Mouse (Mus musculus): ENCODE data around the gene Ralgds.
A peak's percentile ranks its signal among the peaks of the same experiment; 100 is the strongest.

Ralgds gene

DNA sequence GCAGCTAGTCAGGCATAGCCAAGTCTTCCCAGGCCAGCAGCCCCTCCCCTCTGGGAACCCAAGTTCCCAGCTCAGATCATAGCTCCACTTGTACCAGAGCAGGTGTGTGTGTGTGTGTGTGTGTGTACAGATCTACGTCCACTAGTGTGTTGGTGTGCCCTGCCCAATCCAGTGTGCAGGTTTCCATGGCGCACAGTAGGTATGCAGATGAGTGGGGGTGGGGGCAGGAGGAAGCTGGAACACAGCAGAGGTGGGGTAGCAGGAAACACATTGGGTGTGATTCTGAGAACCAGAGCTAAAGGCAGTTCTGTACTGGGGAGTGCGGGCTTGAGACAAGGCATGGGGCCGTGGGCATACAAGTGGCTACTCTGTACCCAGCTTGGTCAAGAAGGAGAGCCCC is 51.5 kb downstream of the Ralgds start:
- DNase-seq (ENCODE audit: low spot score in 2 of 2): no peak

DNA sequence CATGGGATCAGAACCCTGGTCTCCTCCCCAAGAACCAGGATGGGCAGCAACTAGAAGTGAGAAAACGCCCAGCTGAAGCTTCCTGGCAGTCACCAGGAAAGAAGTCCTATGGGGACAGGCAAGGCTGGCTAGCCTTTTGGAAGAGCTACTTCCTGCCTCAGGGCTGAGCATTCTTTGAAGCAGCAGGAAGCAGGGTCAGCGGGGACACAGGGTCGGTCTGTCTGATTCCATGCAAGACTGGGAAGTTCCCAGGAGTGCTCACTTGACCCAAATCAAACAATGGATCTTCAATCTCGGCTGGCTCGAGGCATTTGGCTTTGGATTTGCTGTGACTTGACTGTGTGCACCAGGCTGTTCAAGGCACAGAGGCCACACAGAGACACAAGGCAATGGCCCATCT is 53.6 kb downstream of the Ralgds start:
- no peak for DNase-seq (ENCODE audit: low spot score in 2 of 2)

GRCm38 (mm10) chr2:28569903-28570302 is 57.0 kb downstream of the Ralgds start:
- no peak for DNase-seq (ENCODE audit: low spot score in 2 of 2)

GRCm38 (mm10) chr2:28575341-28575740 is 62.4 kb downstream of the Ralgds start:
- no peak for DNase-seq (ENCODE audit: low spot score in 2 of 2)

GRCm38 (mm10) chr2:28576815-28577214 is 63.9 kb downstream of the Ralgds start:
- DNase-seq (ENCODE audit: low spot score in 2 of 2): no peak

- peak in 1 of 2 experiments; percentile 19 for DNase-seq (ENCODE audit: low spot score in 2 of 2)
Observed at GRCm38 (mm10) chr2:28578003-28578402, 65.1 kb downstream of the Ralgds start.

GRCm38 (mm10) chr2:28582647-28583353 is 69.9 kb downstream of the Ralgds start:
- peak; percentile 79 to 88 for DNase-seq (ENCODE audit: low spot score in 2 of 2)

- no peak for DNase-seq (ENCODE audit: low spot score in 2 of 2)
Observed at GRCm38 (mm10) chr2:28583651-28584050, 70.7 kb downstream of the Ralgds start, which contains the start of gene Gtf3c5. Gene Gtf3c5, minus strand, starts transcription at chr2:28583751.

DNA sequence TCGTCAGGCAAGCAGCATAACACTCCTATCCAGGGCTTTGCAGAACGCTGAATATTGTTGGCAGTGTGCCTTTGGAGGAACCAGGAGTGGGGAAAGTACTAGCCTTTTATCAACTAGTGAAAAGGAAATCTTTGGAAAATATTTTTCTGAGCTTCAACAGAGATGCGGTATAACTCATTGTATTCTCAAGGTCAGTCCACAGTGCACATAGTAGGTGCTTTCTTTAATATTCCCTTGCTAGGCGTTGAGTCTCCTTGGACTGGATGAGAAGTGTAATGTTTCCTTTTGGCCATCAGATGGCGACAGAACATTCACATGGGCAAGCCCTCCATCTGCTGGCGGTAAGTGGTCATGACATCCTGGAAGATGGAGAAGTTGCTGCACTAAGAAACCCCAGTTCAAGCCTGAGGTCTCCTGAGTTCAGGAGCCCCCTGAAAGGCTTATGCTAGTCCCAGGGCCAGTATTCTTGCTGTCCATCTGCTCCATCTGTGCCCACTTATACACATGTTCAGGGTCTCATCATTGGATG is 72.2 kb downstream of the Ralgds start:
- peak; percentile 69 to 84 for DNase-seq (ENCODE audit: low spot score in 2 of 2)

- DNase-seq (ENCODE audit: low spot score in 2 of 2): no peak
Observed at GRCm38 (mm10) chr2:28585730-28586129, 72.8 kb downstream of the Ralgds start.

DNA sequence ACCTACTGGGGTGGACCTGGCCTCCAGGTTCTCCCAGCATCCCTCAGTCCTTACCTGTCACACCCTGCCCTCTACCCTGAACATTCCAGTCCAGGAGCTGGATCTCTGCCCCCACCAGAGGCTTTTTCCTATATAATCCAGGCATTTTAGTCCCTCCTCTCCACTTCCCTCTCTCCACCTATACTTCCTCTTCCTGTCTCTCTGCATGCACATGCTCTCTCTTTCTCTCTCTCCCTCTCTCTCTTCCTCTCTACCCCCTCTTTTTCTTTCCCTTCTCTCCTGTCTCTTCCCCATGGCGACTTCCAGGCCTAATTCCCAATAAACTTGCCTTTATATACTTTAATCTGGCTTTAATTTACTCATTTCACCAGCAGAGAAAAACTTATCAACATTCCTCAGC is 75.6 kb downstream of the Ralgds start:
- no peak for DNase-seq (ENCODE audit: low spot score in 2 of 2)

DNA sequence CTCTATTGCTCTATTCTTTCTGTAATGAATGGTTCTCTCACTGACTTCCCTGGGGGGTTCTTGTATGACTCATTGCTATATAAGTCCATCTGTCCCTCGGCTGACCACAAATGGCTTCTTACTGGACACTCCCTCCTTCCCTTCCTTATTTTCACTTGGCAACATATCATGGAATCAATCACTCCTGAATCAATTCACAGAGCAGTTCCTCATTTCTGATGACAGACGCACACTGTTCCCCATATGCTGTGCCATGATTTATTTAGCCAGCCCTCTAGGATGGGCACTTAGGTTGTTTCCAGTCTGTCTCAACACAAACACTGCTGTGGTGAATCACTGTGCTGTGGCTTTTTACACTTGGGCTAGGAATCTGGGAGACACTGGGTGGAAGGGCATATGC is 78.6 kb downstream of the Ralgds start:
- DNase-seq (ENCODE audit: low spot score in 2 of 2): no peak

DNA sequence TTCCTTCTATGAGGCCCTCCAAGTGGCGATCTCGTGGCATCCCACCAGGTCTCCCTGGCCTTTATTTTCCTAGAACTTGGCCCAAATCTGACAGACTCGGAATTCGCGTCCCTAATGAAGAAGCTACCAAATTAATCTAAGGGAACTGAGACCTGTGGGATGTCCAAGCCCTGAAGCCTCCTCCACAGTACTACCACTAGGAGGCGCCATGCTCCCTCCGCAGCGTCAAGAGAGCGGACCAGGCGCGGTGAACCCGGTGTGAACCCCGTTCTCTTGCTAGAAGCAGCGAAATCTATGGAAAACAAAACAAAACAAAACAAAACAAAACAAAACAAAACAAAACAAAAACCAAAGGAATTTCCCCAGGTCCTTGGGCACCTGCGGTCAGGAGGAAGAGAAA is 79.9 kb downstream of the Ralgds start:
- DNase-seq (ENCODE audit: low spot score in 2 of 2): peak; percentile 50 to 81

- no peak for DNase-seq (ENCODE audit: low spot score in 2 of 2)
Observed at GRCm38 (mm10) chr2:28596021-28596420, 83.1 kb downstream of the Ralgds start.

DNA sequence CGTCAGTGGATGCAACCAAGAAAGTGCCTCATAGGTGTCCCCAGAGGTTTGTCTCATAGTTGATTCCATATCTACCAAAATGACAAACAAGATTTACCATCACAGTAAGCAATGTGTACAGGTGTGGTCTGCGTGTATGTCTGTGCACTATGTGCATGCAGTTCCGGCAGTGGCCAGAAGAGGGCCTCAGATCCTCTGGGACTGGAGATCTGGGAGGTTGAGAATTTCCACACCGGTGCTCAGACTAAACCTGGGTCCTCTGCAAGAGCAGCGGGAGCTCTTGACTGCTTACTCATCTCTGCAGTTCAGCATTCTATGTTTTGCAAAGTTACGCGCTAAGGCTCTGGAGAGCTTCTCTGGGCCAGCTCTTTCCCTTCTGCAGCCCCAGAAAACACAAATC is 84.1 kb downstream of the Ralgds start:
- no peak for DNase-seq (ENCODE audit: low spot score in 2 of 2)

DNA sequence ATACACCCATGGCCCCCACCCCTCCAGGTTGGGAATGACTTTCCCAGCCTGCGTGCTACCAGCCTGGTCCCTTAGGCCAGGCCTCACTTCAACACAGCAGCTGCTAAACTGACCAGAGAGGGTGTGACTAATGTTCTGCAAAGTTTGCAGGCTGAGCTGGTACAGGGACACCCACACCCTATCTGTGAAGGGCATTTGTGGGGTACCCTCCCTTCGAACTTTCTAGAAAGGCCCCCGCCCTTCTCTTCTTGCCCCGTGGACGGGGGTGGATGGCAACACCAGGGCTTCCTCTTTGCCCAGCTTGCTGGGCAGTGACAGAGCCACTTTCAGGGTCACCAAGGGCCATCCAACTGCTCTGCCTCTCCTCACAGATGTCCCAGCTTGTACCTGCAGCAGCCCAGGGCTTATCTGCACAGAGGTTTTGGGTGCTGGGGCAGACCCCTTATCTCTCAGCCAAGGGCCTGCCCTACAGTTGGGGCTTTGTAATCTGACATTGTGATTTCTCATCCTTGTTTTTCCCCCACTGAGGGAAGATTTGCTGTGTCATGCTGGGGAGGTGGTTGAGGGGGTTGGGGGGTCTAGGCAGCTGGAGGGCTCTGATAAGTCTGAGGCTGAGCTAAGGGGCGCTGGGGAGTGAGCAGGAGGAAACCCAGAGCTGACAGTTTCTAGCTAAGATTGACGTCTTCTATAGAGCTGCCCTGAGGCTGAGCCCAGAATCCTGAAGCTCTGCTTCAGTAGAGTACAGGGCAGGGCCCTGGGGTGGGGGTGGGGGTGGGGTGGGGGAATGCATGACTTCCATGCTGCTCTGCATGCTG is 85.0 kb downstream of the Ralgds start:
- DNase-seq (ENCODE audit: low spot score in 2 of 2): peak in 1 of 2 experiments; percentile 31

- no peak for DNase-seq (ENCODE audit: low spot score in 2 of 2)
Observed at GRCm38 (mm10) chr2:28598692-28599568, 86.0 kb downstream of the Ralgds start.

- DNase-seq (ENCODE audit: low spot score in 2 of 2): peak; percentile 37 to 42
Observed at GRCm38 (mm10) chr2:28599569-28599900, 86.6 kb downstream of the Ralgds start.

- no peak for DNase-seq (ENCODE audit: low spot score in 2 of 2)
Observed at GRCm38 (mm10) chr2:28601720-28602590, 89.0 kb downstream of the Ralgds start.

Measured in thymus, postnatal 10 days (tissue).